Mouse (Mus musculus): Measurements from ENCODE around the gene Ifnar2. TPM values are rescaled to one million over a fixed set of nuclear protein-coding genes. Genes with fewer than 3 reads are reported as not detected.
"Not testable (repeated sequence)": the region's sequence is repeated elsewhere in the genome, so short reads cannot be mapped to it uniquely, and the experiment has no call there.

Ifnar2 gene
- polyA plus RNA-seq, 1 experiment from 2014 or later: 33.2 TPM

- H3K36me3 ChIP-seq: no peaks in the 10 kb centered on the region; the same call in 1 of the 2 replicates
- no peak overlapping the region for H3K9ac ChIP-seq
- no peaks in the 10 kb centered on the region for H3K9me3 ChIP-seq
- H3K4me2 ChIP-seq: no peak overlapping the region
- H3K27me3 ChIP-seq: no peaks in the 10 kb centered on the region
- no peaks in the 10 kb centered on the region for H3K4me1 ChIP-seq (replicated peaks)
- no peak overlapping the region for H3K4me3 ChIP-seq
- H3K27ac ChIP-seq: no peak overlapping the region
- WGBS: 79% methylated on average over 7 of the region's 7 CpGs
- no peak for ATAC-seq (ENCODE audit: low FRiP score)
Measured at GRCm38 (mm10) chr16:91416938-91417337, 44.4 kb downstream of the Ifnar2 start.

- no peaks in the 10 kb centered on the region; the same call in 1 of the 2 replicates for H3K36me3 ChIP-seq
- H3K9me3 ChIP-seq: no peaks in the 10 kb centered on the region
- ATAC-seq (ENCODE audit: low FRiP score): no peak
- no peak overlapping the region for H3K9ac ChIP-seq
- H3K4me2 ChIP-seq: no peak overlapping the region
- no peak overlapping the region for H3K27ac ChIP-seq
- no peaks in the 10 kb centered on the region for H3K4me1 ChIP-seq (replicated peaks)
- WGBS: 76% methylated on average over 5 of the region's 5 CpGs
- H3K4me3 ChIP-seq: no peak overlapping the region
- H3K27me3 ChIP-seq: no peaks in the 10 kb centered on the region
Measured at GRCm38 (mm10) chr16:91418531-91418930, 45.9 kb downstream of the Ifnar2 start.

- no peak overlapping the region for H3K4me2 ChIP-seq
- 0 out of 2 replicates have a peak, but pooled peaks cover 3% of the 10 kb centered on the region for H3K36me3 ChIP-seq
- H3K4me3 ChIP-seq: no peak overlapping the region
- H3K9ac ChIP-seq: no peak overlapping the region
- no peaks in the 10 kb centered on the region for H3K9me3 ChIP-seq
- 87% methylated on average over 6 of the region's 6 CpGs for WGBS
- no peaks in the 10 kb centered on the region for H3K27me3 ChIP-seq
- ATAC-seq (ENCODE audit: low FRiP score): no peak
- H3K4me1 ChIP-seq (replicated peaks): no peaks in the 10 kb centered on the region
- no peak overlapping the region for H3K27ac ChIP-seq
Measured at GRCm38 (mm10) chr16:91425816-91426215, 53.2 kb downstream of the Ifnar2 start.

- ATAC-seq (ENCODE audit: low FRiP score): no peak
- Histone ChIP-seq H3K36me3 (0 out of 2 replicates have a peak, but pooled peaks cover 3% of the 10 kb centered on the region), H3K27me3 (no peaks in the 10 kb centered on the region), H3K27ac (no peak overlapping the region), H3K4me2 (no peak overlapping the region), H3K9me3 (no peaks in the 10 kb centered on the region), H3K4me1 (replicated peaks) (no peaks in the 10 kb centered on the region), H3K9ac (no peak overlapping the region), H3K4me3 (no peak overlapping the region)
- 86% methylated on average over 4 of the region's 4 CpGs for WGBS
Measured at GRCm38 (mm10) chr16:91426586-91426985, 54.0 kb downstream of the Ifnar2 start.

DNA sequence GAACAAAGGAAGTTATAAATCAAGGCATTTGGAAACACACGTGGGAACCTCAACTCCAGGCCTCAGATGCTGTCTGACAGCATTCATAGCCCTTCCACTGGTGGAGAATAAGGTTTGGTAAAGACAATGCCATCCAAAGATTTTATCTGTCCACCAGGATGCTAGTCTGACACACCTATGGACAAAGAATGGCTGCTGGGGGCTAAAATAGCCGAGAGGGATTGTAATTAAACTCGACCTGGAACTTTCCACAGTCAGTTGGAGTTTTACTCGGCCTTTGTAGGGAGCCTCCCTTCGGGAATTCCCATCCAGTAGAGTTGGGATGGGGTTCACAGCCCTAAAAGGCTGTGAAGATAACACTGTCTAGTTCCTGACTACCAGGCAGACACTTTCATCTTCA, 54.9 kb downstream of the Ifnar2 start:
- no peak overlapping the region for H3K4me2 ChIP-seq
- 81% methylated on average over 5 of the region's 5 CpGs for WGBS
- no peak overlapping the region for H3K4me3 ChIP-seq
- no peaks in the 10 kb centered on the region for H3K4me1 ChIP-seq (replicated peaks)
- ATAC-seq (ENCODE audit: low FRiP score): no peak
- 0 out of 2 replicates have a peak, but pooled peaks cover 3% of the 10 kb centered on the region for H3K36me3 ChIP-seq
- no peaks in the 10 kb centered on the region for H3K27me3 ChIP-seq
- H3K27ac ChIP-seq: no peak overlapping the region
- H3K9ac ChIP-seq: no peak overlapping the region
- H3K9me3 ChIP-seq: no peaks in the 10 kb centered on the region

GRCm38 (mm10) chr16:91428259-91428865, 55.8 kb downstream of the Ifnar2 start:
- Histone ChIP-seq H3K9me3 (no peaks in the 10 kb centered on the region), H3K9ac (no peak overlapping the region), H3K27me3 (no peaks in the 10 kb centered on the region), H3K4me1 (replicated peaks) (no peaks in the 10 kb centered on the region), H3K36me3 (0 out of 2 replicates have a peak, but pooled peaks cover 3% of the 10 kb centered on the region), H3K27ac (no peak overlapping the region), H3K4me3 (no peak overlapping the region), H3K4me2 (no peak overlapping the region)
- ATAC-seq (ENCODE audit: low FRiP score): no peak
- 84% methylated on average over 8 of the region's 8 CpGs for WGBS

DNA sequence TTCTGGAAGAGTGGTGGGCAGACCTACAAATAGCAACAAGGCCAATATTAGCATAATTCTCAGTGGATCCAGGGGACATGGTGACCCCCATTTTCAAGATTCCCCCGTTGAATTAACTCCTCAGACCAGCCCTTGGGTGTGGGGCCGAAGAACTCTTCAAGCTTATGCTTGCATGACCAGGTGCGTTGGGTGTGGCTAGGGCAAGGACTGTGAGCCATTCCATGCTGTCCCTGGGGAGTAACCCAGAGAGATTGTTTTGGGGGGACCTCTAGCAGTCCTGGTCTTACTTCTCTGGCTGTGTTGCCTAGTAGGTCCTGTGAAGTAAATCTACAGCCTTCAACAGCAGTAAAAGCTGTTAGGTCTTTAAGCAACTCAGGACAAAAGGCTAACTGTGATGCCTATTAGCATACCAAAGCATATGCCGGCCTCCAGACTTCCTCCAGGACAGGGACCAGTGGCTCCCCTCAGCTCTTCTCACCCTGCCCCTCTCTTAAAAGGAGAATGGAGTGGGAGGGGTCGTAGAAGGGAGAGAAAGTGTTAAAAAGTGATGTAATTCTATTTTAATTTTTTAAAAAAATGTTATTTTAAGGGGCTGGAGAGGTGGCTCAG, 60.2 kb downstream of the Ifnar2 start:
- no peak for ATAC-seq (ENCODE audit: low FRiP score)
- WGBS: 27% methylated on average over 5 of the region's 5 CpGs

DNA sequence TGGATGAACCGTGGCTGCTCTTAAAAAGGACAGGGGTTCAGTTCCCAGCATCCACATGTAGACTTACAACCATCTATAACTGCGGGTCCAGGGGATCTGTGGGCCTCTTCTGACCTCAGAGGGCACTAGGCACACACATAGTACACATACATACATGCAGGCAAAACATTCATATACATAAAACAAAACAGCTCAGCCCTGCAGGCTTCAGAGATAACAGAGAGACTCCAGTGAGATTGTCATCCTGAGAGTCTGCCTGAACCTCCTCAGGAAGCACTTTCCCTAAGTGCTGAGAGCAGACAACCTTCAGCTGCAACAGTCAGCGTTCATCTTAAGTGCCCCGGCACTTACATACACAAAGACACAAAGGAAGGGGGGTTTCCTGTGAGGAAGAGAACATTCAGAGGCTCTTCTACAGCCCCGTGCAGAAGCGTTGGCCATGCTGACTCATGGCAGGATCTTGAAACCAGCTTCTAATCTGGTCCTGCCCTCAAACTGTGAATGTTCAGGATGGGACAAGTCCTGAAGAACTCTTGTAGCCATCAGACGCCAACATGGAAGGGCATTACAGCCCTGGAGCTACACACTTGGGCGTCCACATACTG, 60.8 kb downstream of the Ifnar2 start:
- Histone ChIP-seq H3K4me2 (no peak overlapping the region), H3K4me3 (no peak overlapping the region), H3K27me3 (no peaks in the 10 kb centered on the region), H3K9me3 (no peaks in the 10 kb centered on the region), H3K27ac (no peak overlapping the region), H3K36me3 (no peaks in the 10 kb centered on the region), H3K9ac (no peak overlapping the region), H3K4me1 (replicated peaks) (no peaks in the 10 kb centered on the region)
- ATAC-seq (ENCODE audit: low FRiP score): no peak
- WGBS: 66% methylated on average over 8 of the region's 8 CpGs

More for the DNA sequence above, 60.2 kb downstream of the Ifnar2 start:
- Histone ChIP-seq H3K9me3 (no peaks in the 10 kb centered on the region), H3K27ac (no peak overlapping the region), H3K4me1 (replicated peaks) (no peaks in the 10 kb centered on the region), H3K36me3 (no peaks in the 10 kb centered on the region), H3K27me3 (no peaks in the 10 kb centered on the region), H3K9ac (no peak overlapping the region), H3K4me2 (no peak overlapping the region), H3K4me3 (no peak overlapping the region)

GRCm38 (mm10) chr16:91434119-91434518, 61.5 kb downstream of the Ifnar2 start:
- H3K4me3 ChIP-seq: no peak overlapping the region
- no peaks in the 10 kb centered on the region for H3K4me1 ChIP-seq (replicated peaks)
- no peak overlapping the region for H3K9ac ChIP-seq
- H3K4me2 ChIP-seq: no peak overlapping the region
- WGBS: 89% methylated on average over 3 of the region's 3 CpGs
- no peaks in the 10 kb centered on the region for H3K36me3 ChIP-seq
- no peaks in the 10 kb centered on the region for H3K9me3 ChIP-seq
- no peaks in the 10 kb centered on the region for H3K27me3 ChIP-seq
- H3K27ac ChIP-seq: no peak overlapping the region
- ATAC-seq (ENCODE audit: low FRiP score): no peak

DNA sequence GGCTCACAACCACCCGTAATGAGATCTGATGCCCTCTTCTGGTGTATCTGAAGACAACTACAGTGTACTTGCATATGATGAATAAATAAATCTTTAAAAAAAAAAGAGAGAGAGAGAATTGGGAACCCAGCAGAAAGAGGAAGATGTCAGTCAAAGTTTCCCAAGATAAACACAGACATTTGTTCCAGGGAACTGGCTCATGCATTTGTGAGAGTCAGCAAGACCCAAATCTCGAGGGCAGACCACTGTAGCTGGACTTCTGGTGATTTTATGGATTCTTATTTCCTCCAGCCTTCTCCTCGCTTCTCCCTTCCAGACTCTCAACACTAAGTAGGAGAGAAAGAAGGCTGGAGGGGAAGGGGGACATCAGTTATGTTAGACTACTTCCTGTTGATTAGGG, 65.5 kb downstream of the Ifnar2 start:
- no peaks in the 10 kb centered on the region for H3K27me3 ChIP-seq
- no peak overlapping the region for H3K4me3 ChIP-seq
- H3K9me3 ChIP-seq: no peaks in the 10 kb centered on the region
- no peaks in the 10 kb centered on the region for H3K4me1 ChIP-seq (replicated peaks)
- H3K36me3 ChIP-seq: no peaks in the 10 kb centered on the region
- H3K27ac ChIP-seq: no peak overlapping the region
- no peak for ATAC-seq (ENCODE audit: low FRiP score)
- 74% methylated on average over 3 of the region's 3 CpGs for WGBS
- H3K4me2 ChIP-seq: no peak overlapping the region
- no peak overlapping the region for H3K9ac ChIP-seq

DNA sequence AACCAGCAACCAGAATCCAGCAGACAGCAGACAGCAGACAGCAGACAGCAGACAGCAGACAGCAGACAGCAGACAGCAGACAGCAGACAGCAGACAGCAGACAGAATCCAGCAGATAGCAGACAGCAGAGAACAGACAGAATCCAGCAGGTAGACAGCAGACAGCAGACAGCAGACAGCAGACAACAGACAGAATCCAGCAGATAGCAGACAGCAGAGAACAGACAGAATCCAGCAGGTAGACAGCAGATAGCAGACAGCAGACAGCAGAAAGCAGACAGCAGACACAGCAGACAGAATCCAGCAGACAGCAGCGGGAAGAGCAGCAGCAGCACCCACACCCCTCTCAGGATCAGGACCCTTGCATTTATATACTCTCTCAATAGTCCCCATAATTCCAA, 66.0 kb downstream of the Ifnar2 start:
- H3K4me3 ChIP-seq; H3K27ac ChIP-seq; H3K4me2 ChIP-seq; H3K36me3 ChIP-seq; H3K27me3 ChIP-seq; H3K9me3 ChIP-seq; ATAC-seq (ENCODE audit: low FRiP score); H3K9ac ChIP-seq; H3K4me1 ChIP-seq (replicated peaks): not testable (repeated sequence)
- 90% methylated on average over 1 of the region's 1 CpGs for WGBS

DNA sequence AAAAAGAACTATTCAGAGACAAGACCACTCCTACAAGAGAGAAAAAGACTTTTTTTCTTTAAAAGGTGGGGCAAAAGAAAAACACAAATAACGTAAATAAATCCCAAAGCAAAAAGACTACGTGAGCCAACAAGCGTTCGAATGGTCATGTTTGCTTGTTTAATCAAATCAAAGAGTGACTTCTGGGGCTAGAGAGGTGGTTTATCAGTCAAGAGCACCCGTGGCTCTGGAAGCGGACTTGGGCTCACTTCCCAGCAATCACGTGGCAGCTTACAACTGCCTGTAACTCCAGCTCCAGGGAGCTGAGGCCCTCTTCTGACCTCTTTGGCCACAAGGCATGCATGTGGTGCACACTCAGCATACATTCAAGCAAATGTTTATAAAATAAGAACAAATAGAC, 68.8 kb downstream of the Ifnar2 start:
- H3K27ac ChIP-seq: no peak overlapping the region
- WGBS: 64% methylated on average over 7 of the region's 7 CpGs
- no peak overlapping the region for H3K4me3 ChIP-seq
- H3K4me2 ChIP-seq: no peak overlapping the region
- no peaks in the 10 kb centered on the region for H3K9me3 ChIP-seq
- H3K27me3 ChIP-seq: no peaks in the 10 kb centered on the region
- no peak for ATAC-seq (ENCODE audit: low FRiP score)
- H3K36me3 ChIP-seq: no peaks in the 10 kb centered on the region
- no peaks in the 10 kb centered on the region for H3K4me1 ChIP-seq (replicated peaks)
- no peak overlapping the region for H3K9ac ChIP-seq

- 85% methylated on average over 7 of the region's 7 CpGs for WGBS
- H3K9me3 ChIP-seq: no peaks in the 10 kb centered on the region
- no peaks in the 10 kb centered on the region for H3K27me3 ChIP-seq
- H3K4me1 ChIP-seq (replicated peaks): no peaks in the 10 kb centered on the region
- H3K4me2 ChIP-seq: no peak overlapping the region
- H3K27ac ChIP-seq: no peak overlapping the region
- ATAC-seq (ENCODE audit: low FRiP score): no peak
- H3K9ac ChIP-seq: no peak overlapping the region
- no peak overlapping the region for H3K4me3 ChIP-seq
- no peaks in the 10 kb centered on the region for H3K36me3 ChIP-seq
Measured at GRCm38 (mm10) chr16:91441811-91442240, 69.2 kb downstream of the Ifnar2 start.

Data from hindbrain, embryonic 13.5 days (tissue).